Mouse (Mus musculus): ENCODE results near the gene Pkp1. TPM values are rescaled to one million over a fixed set of nuclear protein-coding genes. Genes with fewer than 3 reads are reported as not detected.

Gene Pkp1
- polyA plus RNA-seq (2015; fragmentation: Nextera tagmentation; extraction: Ambion mirVana) = 0.08 and 0.12 TPM in 2 replicates

GRCm38 (mm10) chr1:135918644-135919407, at the start of gene Pkp1:
TSS of gene Pkp1 (minus strand) at chr1:135919207.
- Histone ChIP-seq H3K9ac (peak within 1 kb of the TSS; percentile 45; the same call in 1 of the 2 replicates), H3K27ac (replicated peaks) (no peak within 1 kb of the TSS), H3K4me1 (peaks cover 9% of the 10 kb centered on the region), H3K27me3 (replicated peaks) (peaks cover 97% of the 10 kb centered on the region), H3K36me3 (no peaks in the 10 kb centered on the region), H3K4me2 (peak within 1 kb of the TSS; percentile 66), H3K4me3 (peak within 1 kb of the TSS; percentile 47), H3K9me3 (no peaks in the 10 kb centered on the region)
- under 1% methylated on average over 67 of the region's 67 CpGs for WGBS
- ATAC-seq (ENCODE audit: extremely low read depth, insufficient number of reproducible peaks, low FRiP score, low TSS enrichment) = no peak

DNA sequence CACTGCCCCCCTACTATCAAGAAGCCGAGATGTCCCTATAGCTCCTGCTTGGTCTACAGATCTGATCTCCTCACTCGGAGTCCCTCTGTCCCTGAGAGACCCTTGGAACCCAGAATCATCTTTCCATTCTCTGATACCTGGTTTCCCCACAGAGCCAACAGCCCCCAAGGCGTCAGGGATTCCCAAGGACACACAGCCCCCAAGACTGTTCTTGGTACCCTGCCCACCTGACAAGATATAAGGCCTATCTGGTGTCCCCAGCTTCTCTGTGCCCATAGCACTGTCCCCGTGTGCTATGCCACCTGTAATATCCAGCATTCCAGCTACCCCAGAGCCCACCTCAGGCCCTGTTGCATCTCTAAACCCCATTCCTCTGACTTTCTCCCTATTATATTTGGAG, 48.7 kb upstream of the Pkp1 start:
- no peaks in the 10 kb centered on the region for H3K9me3 ChIP-seq
- H3K4me3 ChIP-seq = no peak overlapping the region
- H3K27me3 ChIP-seq (replicated peaks) = peaks cover 46% of the 10 kb centered on the region
- WGBS = 63% methylated on average over 4 of the region's 4 CpGs
- no peak overlapping the region for H3K9ac ChIP-seq
- no peak overlapping the region for H3K4me2 ChIP-seq
- no peaks in the 10 kb centered on the region for H3K36me3 ChIP-seq
- H3K4me1 ChIP-seq = no peaks in the 10 kb centered on the region
- H3K27ac ChIP-seq (replicated peaks) = no peak overlapping the region
- ATAC-seq (ENCODE audit: extremely low read depth, insufficient number of reproducible peaks, low FRiP score, low TSS enrichment) = no peak

DNA sequence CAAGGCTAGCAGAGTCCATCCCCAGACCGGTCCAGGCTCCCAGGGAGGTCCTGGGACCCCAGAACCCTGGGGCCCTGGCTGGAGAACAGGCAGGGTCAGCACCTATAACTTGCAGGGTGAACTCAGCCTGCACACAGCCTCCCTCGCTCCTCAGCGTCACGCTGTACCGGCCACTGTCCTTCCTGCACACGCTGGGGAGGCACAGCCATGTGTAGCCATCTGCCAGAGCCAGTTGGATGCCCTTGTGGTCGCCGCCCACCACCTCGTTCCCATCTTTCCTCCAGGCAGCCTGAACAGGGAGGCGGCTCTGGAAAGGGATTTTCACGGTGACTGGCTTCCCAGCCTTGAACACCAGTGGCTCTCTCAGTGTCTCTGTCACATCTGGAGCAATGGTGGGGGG, 45.6 kb upstream of the Pkp1 start:
- ATAC-seq (ENCODE audit: extremely low read depth, insufficient number of reproducible peaks, low FRiP score, low TSS enrichment) = no peak
- WGBS = 68% methylated on average over 11 of the region's 11 CpGs
- Histone ChIP-seq H3K27me3 (replicated peaks) (peaks cover 53% of the 10 kb centered on the region), H3K9ac (no peak overlapping the region), H3K4me2 (no peak overlapping the region), H3K4me3 (no peak overlapping the region), H3K36me3 (no peaks in the 10 kb centered on the region), H3K4me1 (no peaks in the 10 kb centered on the region), H3K9me3 (no peaks in the 10 kb centered on the region), H3K27ac (replicated peaks) (no peak overlapping the region)

DNA sequence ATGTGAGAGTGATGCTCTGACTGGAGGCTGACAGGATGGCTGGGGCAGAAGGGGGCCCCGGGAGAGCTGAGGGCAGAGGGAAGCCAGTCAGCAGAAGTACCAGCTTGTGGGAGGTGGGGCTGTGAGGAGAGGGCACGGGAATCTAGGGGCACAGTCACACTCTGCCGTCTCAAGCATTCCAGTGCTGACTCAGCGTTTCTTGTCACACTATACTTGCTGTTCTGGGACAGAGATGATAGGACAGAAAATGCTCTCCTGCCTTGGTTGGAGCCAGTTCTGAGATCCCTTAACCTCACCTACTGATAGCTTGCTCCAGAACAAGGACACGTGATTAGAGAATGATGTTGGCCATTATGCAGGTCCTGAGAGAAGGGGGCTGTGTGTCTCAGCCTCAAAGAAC, 44.2 kb upstream of the Pkp1 start:
- Histone ChIP-seq H3K4me3 (no peak overlapping the region), H3K27ac (replicated peaks) (no peak overlapping the region), H3K4me2 (no peak overlapping the region), H3K36me3 (no peaks in the 10 kb centered on the region), H3K9ac (no peak overlapping the region), H3K9me3 (no peaks in the 10 kb centered on the region), H3K4me1 (no peaks in the 10 kb centered on the region), H3K27me3 (replicated peaks) (peaks cover 44% of the 10 kb centered on the region)
- 61% methylated on average over 5 of the region's 5 CpGs for WGBS
- ATAC-seq (ENCODE audit: extremely low read depth, insufficient number of reproducible peaks, low FRiP score, low TSS enrichment) = no peak

DNA sequence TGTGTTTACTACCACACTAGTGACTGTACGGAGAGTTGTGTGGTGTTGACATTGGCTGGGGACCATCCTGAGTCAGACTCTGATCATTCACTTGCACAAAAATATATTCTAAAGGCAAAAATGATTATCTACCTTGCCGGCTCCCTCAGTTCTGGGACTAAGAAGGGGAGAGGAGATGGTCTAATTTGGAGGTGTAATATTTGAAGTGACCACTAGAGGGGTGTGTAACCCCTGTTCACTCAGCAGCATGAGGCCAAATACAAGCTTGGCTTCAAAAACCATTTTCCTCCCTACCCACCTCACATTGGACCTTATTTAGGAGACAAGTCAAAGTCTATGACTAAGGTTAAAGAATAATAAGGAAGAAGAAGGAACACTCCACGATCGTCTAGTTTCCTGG, 39.5 kb upstream of the Pkp1 start:
- no peak for ATAC-seq (ENCODE audit: extremely low read depth, insufficient number of reproducible peaks, low FRiP score, low TSS enrichment)
- WGBS = 33% methylated on average over 4 of the region's 4 CpGs
- Histone ChIP-seq H3K27me3 (replicated peaks) (peaks cover 37% of the 10 kb centered on the region), H3K9me3 (no peaks in the 10 kb centered on the region), H3K4me2 (no peak overlapping the region), H3K36me3 (no peaks in the 10 kb centered on the region), H3K4me3 (no peak overlapping the region), H3K27ac (replicated peaks) (no peak overlapping the region), H3K4me1 (no peaks in the 10 kb centered on the region), H3K9ac (no peak overlapping the region)

GRCm38 (mm10) chr1:135948871-135949270, 29.9 kb upstream of the Pkp1 start:
- 53% methylated on average over 2 of the region's 2 CpGs for WGBS
- Histone ChIP-seq H3K36me3 (no peaks in the 10 kb centered on the region), H3K9me3 (no peaks in the 10 kb centered on the region), H3K27ac (replicated peaks) (no peak overlapping the region), H3K27me3 (replicated peaks) (peaks cover 41% of the 10 kb centered on the region), H3K9ac (no peak overlapping the region), H3K4me1 (peaks cover 6% of the 10 kb centered on the region; the same call in 1 of the 2 replicates), H3K4me2 (no peak overlapping the region), H3K4me3 (no peak overlapping the region)
- ATAC-seq (ENCODE audit: extremely low read depth, insufficient number of reproducible peaks, low FRiP score, low TSS enrichment) = no peak

DNA sequence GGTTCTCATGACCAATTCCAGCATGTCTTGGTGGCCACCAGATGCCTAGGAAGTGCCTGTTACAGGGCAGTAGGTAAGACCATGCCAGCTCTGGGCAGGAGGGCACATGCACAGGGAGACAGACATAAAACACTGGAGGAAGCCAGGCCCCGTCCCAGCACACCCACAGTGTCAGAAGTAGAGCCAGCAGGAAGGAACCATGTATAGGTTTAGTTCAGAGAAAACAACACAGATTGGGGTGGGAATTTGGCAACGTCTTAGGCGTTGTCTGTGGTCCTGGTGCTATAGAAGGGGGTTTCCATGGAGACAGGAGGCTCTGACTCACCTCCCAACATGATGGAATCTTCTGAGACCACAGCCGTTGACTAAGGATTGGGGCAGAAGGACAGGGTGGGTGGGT, 27.2 kb upstream of the Pkp1 start:
- no peak overlapping the region for H3K4me2 ChIP-seq
- H3K27me3 ChIP-seq (replicated peaks) = peaks cover 41% of the 10 kb centered on the region
- no peaks in the 10 kb centered on the region for H3K36me3 ChIP-seq
- peaks cover 15% of the 10 kb centered on the region for H3K4me1 ChIP-seq
- no peak overlapping the region for H3K27ac ChIP-seq (replicated peaks)
- no peaks in the 10 kb centered on the region for H3K9me3 ChIP-seq
- ATAC-seq (ENCODE audit: extremely low read depth, insufficient number of reproducible peaks, low FRiP score, low TSS enrichment) = no peak
- no peak overlapping the region for H3K9ac ChIP-seq
- 51% methylated on average over 4 of the region's 4 CpGs for WGBS
- H3K4me3 ChIP-seq = no peak overlapping the region

DNA sequence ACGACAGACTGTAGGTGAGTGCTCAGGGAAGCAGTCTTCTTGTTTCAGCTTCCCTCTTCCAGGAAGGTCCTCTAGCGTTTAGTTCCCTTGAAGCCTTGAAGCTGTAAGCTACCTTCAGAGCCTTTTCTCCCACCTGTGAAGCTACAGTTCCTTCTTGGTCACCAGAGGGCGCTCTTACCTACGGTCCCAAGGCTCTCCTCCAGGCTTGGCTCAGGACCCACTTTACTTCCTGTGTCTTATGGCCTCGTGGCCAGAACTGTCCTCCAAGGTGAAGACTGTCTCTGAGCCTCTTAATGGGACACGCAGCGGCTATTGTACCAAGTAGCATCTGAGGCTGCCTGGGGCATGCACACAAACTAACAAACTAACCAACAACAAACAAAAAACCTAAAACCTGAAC, 26.7 kb upstream of the Pkp1 start:
- H3K4me2 ChIP-seq = no peak overlapping the region
- 9% methylated on average over 7 of the region's 7 CpGs for WGBS
- H3K9me3 ChIP-seq = no peaks in the 10 kb centered on the region
- H3K9ac ChIP-seq = no peak overlapping the region
- H3K36me3 ChIP-seq = no peaks in the 10 kb centered on the region
- H3K27me3 ChIP-seq (replicated peaks) = peaks cover 41% of the 10 kb centered on the region
- no peak overlapping the region for H3K27ac ChIP-seq (replicated peaks)
- H3K4me1 ChIP-seq = peaks cover 18% of the 10 kb centered on the region
- H3K4me3 ChIP-seq = no peak overlapping the region
- no peak for ATAC-seq (ENCODE audit: extremely low read depth, insufficient number of reproducible peaks, low FRiP score, low TSS enrichment)

DNA sequence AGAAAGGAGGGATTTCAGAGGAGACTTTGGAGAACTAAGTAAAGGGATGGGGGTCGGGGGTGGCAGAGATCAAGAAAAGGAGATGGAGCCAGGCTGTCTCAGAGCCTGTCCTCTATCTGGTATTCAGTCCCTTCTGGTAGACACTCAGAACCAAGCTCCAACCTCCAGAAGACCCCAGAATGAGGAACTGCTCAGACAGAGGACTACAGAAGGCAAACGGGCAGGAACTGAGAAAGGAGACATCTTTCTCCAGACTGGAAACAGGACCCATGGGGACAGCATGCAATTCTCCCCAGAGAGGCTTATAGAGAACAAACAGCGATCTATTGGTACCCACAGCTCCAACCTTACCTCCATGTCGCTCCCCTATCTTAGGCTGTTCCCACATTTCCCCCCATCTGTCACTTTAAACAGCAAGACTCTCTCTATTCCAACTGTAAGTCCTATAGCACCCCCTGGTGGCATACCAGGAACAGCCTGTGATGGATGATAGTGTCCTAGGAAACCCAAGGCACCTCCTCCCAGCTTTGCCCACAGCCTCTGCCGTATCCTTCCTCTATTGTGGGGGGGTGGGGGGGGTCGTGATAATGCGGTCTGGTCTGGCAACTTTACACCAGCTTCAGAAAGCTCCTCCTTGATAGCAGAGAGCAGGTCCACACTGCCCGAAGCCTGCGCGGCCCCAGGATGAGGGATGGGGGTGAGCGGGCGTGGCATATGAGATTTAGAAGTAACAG, 25.7 kb upstream of the Pkp1 start:
- ATAC-seq (ENCODE audit: extremely low read depth, insufficient number of reproducible peaks, low FRiP score, low TSS enrichment) = no peak
- WGBS = 40% methylated on average over 12 of the region's 12 CpGs
- Histone ChIP-seq H3K36me3 (no peaks in the 10 kb centered on the region), H3K4me2 (no peak overlapping the region), H3K4me1 (peaks cover 18% of the 10 kb centered on the region), H3K27ac (replicated peaks) (no peak overlapping the region), H3K27me3 (replicated peaks) (peaks cover 41% of the 10 kb centered on the region), H3K9ac (no peak overlapping the region), H3K4me3 (no peak overlapping the region), H3K9me3 (no peaks in the 10 kb centered on the region)

DNA sequence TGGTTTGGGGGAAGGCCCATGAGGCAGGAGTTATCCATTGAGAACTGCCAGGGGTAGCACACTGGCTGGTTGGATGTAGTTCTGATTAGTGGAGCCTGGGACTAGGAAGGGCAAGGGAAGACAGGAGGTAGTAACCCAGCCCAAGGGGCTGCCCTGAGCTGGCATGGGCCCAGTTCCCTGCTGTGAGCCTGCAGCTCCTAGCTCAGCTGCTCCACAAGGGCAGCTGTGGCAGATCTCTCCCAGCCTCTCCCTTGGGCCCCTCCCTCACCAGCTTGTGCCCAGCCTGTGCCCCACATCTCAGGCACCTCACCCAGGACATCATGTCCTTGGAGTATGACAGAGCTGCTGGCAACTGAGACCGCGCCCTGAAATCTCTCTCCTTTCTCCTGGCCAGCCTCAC, 24.7 kb upstream of the Pkp1 start:
- no peak for ATAC-seq (ENCODE audit: extremely low read depth, insufficient number of reproducible peaks, low FRiP score, low TSS enrichment)
- Histone ChIP-seq H3K36me3 (no peaks in the 10 kb centered on the region), H3K27ac (replicated peaks) (no peak overlapping the region), H3K4me1 (peaks cover 21% of the 10 kb centered on the region), H3K27me3 (replicated peaks) (peaks cover 38% of the 10 kb centered on the region), H3K4me3 (no peak overlapping the region), H3K4me2 (no peak overlapping the region), H3K9me3 (no peaks in the 10 kb centered on the region), H3K9ac (no peak overlapping the region)
- WGBS = 94% methylated on average over 2 of the region's 2 CpGs

- Histone ChIP-seq H3K36me3 (no peaks in the 10 kb centered on the region), H3K27ac (replicated peaks) (no peak overlapping the region), H3K9ac (no peak overlapping the region), H3K4me1 (peaks cover 28% of the 10 kb centered on the region), H3K27me3 (replicated peaks) (peaks cover 34% of the 10 kb centered on the region), H3K9me3 (no peaks in the 10 kb centered on the region), H3K4me2 (peak overlapping the region; percentile 37; the same call in 1 of the 2 replicates), H3K4me3 (no peak overlapping the region)
- ATAC-seq (ENCODE audit: extremely low read depth, insufficient number of reproducible peaks, low FRiP score, low TSS enrichment) = no peak
- WGBS = 15% methylated on average over 7 of the region's 7 CpGs
Observed at GRCm38 (mm10) chr1:135942116-135942515, 23.1 kb upstream of the Pkp1 start.
